27 mouse cellular contexts compared by ENCODE assay signal in the genomic region with DNA sequence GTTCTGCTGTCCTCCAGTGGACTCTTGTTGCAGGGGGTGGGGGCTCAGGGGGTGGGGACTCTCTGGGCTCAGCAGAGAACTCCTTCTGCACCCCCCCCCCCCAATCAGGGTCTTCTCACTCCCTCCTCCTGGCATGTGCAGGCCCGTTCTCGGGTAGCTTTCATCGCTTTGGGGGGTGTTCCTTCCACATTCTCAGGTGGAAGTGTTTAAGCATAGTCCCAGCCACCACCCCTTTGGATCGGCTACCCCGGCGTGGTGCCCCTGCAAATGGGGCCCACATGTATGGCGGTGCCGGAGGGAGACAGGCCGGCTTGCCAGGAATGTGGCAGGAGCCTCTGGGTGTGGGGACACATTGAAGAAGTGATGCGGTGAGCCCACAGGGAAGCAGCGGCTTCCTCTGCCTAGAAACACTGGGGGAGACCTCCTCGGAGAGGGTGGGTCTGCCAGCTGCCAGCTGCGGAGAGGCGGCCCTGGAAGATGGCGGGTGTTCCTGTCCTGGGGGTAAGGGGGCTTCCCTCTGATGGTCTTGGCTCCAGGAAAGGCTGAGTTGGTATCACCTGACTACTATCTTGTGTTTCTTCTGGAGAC.
DNase-seq lines count a peak whose midpoint lies in the region; ATAC-seq lines count a peak whose summit lies in the region.
"Had no signal": no experiment of that assay in that cellular context is flagged by ENCODE, and none has a peak within 500 bp of the region (broad histone marks: within the 10 kb centered on the region; RNA-seq: fewer than 3 reads in every experiment).

No protein-coding gene starts in this region.

- peak overlapping the region; percentile 5; the same call in 1 of the 2 replicates for H3K4me2 ChIP-seq in embryonic facial prominence, embryonic 14.5 days (ENCODE audit: low read depth, low read length)
- H3K4me2 ChIP-seq in limb, embryonic 13.5 days (replicated peaks): 0 out of 2 replicates have a peak overlapping the region, but pooled peaks have one; percentile 16
- H3K4me2 ChIP-seq: heart, embryonic 15.5 days; hindbrain, embryonic 12.5 days; intestine, embryonic 15.5 days; liver, embryonic 12.5 days; midbrain, embryonic 13.5 days had no signal

- 0 out of 2 replicates have a peak, but pooled peaks cover 8% of the 10 kb centered on the region for H3K4me1 ChIP-seq in heart, embryonic 10.5 days
- H3K4me1 ChIP-seq in embryonic facial prominence, embryonic 14.5 days (ENCODE audit: control insufficient read depth, insufficient read depth, low read length): peaks cover 28% of the 10 kb centered on the region
- peaks cover 49% of the 10 kb centered on the region for H3K4me1 ChIP-seq in limb, embryonic 13.5 days
- H3K4me1 ChIP-seq: heart, embryonic 15.5 days; hindbrain, embryonic 12.5 days; liver, embryonic 12.5 days; midbrain, embryonic 13.5 days had no signal

- H3K9me3 ChIP-seq in heart, embryonic 10.5 days: no peaks in the 10 kb centered on the region
- H3K9me3 ChIP-seq in embryonic facial prominence, embryonic 14.5 days (ENCODE audit: control insufficient read depth, low read length): no peaks in the 10 kb centered on the region
- no peaks in the 10 kb centered on the region for H3K9me3 ChIP-seq in limb, embryonic 13.5 days
- H3K9me3 ChIP-seq: heart, embryonic 15.5 days; hindbrain, embryonic 12.5 days; intestine, embryonic 15.5 days; liver, embryonic 12.5 days; midbrain, embryonic 13.5 days had no signal

- DNase-seq in heart, embryonic 10.5 days (ENCODE audit: low spot score): no peak
- DNase-seq in heart, adult 18-20 months: no peak
- peak; percentile 14 for DNase-seq in ZHBTc4 (ENCODE audit: low read depth, low spot score)
- DNase-seq in embryonic facial prominence, embryonic 14.5 days (ENCODE audit: low spot score): peak; percentile 80
- no peak for DNase-seq in neural tube, embryonic 10.5 days (ENCODE audit: extremely low spot score, low spot score)
- DNase-seq in adrenal gland, postnatal 36 days: no peak
- no peak for DNase-seq in spleen, adult 12 weeks (ENCODE audit: low spot score)
- DNase-seq: adrenal gland, adult 2 months; cerebellum, adult 2 months; cerebellum, postnatal 14 days; kidney, adult 2 months; kidney, postnatal 36 days; left cerebral cortex, postnatal 4 days; liver, postnatal 0 days; right cerebral cortex, adult 18-20 months; right cerebral cortex, postnatal 4 days had no signal

- H3K4me3 ChIP-seq in heart, embryonic 10.5 days: no peak overlapping the region
- no peak overlapping the region for H3K4me3 ChIP-seq in embryonic facial prominence, embryonic 14.5 days (ENCODE audit: low read depth, low read length)
- no peak overlapping the region for H3K4me3 ChIP-seq in limb, embryonic 13.5 days
- H3K4me3 ChIP-seq: heart, embryonic 15.5 days; hindbrain, embryonic 12.5 days; intestine, embryonic 15.5 days; liver, embryonic 12.5 days; midbrain, embryonic 13.5 days had no signal

- no peak overlapping the region for H3K9ac ChIP-seq in embryonic facial prominence, embryonic 14.5 days (ENCODE audit: low read depth, low read length)
- H3K9ac ChIP-seq in limb, embryonic 13.5 days: no peak overlapping the region; the same call in 1 of the 2 replicates
- H3K9ac ChIP-seq: heart, embryonic 15.5 days; hindbrain, embryonic 12.5 days; intestine, embryonic 15.5 days; liver, embryonic 12.5 days; liver, postnatal 0 days; midbrain, embryonic 13.5 days had no signal

- 83% methylated on average over 15 of the region's 15 CpGs for WGBS in heart, embryonic 10.5 days
- 31% methylated on average over 15 of the region's 15 CpGs for WGBS in embryonic facial prominence, embryonic 14.5 days
- 48% methylated on average over 15 of the region's 15 CpGs for WGBS in limb, embryonic 13.5 days

- H3K27ac ChIP-seq in heart, embryonic 10.5 days: peak overlapping the region; percentile 38; the same call in 1 of the 2 replicates
- peak overlapping the region; percentile 44 for H3K27ac ChIP-seq in embryonic facial prominence, embryonic 14.5 days (replicated peaks; ENCODE audit: low read depth, low read length)
- H3K27ac ChIP-seq in limb, embryonic 13.5 days: 0 out of 2 replicates have a peak overlapping the region, but pooled peaks have one; percentile 6
- H3K27ac ChIP-seq: heart, embryonic 15.5 days; hindbrain, embryonic 12.5 days; hindbrain, postnatal 0 days; intestine, embryonic 15.5 days; liver, embryonic 12.5 days; macrophage; midbrain, embryonic 13.5 days had no signal

- no peaks in the 10 kb centered on the region for H3K36me3 ChIP-seq in heart, embryonic 10.5 days
- no peaks in the 10 kb centered on the region for H3K36me3 ChIP-seq in embryonic facial prominence, embryonic 14.5 days (ENCODE audit: control insufficient read depth, insufficient read depth, low read length)
- no peaks in the 10 kb centered on the region for H3K36me3 ChIP-seq in limb, embryonic 13.5 days
- H3K36me3 ChIP-seq: heart, embryonic 15.5 days; hindbrain, embryonic 12.5 days; intestine, embryonic 15.5 days; liver, embryonic 12.5 days; midbrain, embryonic 13.5 days had no signal

- peaks cover 10% of the 10 kb centered on the region; the same call in 1 of the 2 replicates for H3K27me3 ChIP-seq in heart, embryonic 10.5 days (ENCODE audit: insufficient read depth, poor library complexity, severe bottlenecking)
- no peaks in the 10 kb centered on the region for H3K27me3 ChIP-seq in embryonic facial prominence, embryonic 14.5 days (replicated peaks; ENCODE audit: control insufficient read depth, insufficient read depth, low read length)
- H3K27me3 ChIP-seq in limb, embryonic 13.5 days: no peaks in the 10 kb centered on the region
- H3K27me3 ChIP-seq: heart, embryonic 15.5 days; hindbrain, embryonic 12.5 days; intestine, embryonic 15.5 days; liver, embryonic 12.5 days; midbrain, embryonic 13.5 days had no signal

- peak; percentile 84 for ATAC-seq in embryonic facial prominence, embryonic 14.5 days (ENCODE audit: low read depth)
- ATAC-seq in limb, embryonic 13.5 days (ENCODE audit: low FRiP score, low read depth): peak; percentile 45; the same call in 1 of the 2 replicates
- ATAC-seq: activated CD4-positive, CD25-positive, alpha-beta regulatory T cell, adult 4 months; forebrain, embryonic 14.5 days; hindbrain, postnatal 0 days; intestine, embryonic 15.5 days; liver, embryonic 12.5 days; liver, postnatal 0 days; lung, postnatal 0 days; midbrain, embryonic 13.5 days had no signal

Comparison
In these comparisons a context has a peak if more than half of its experiments do, and no peak if none do; other contexts are left out.
1. DNase-seq: peak in ZHBTc4 (single experiment) and embryonic facial prominence, embryonic 14.5 days (single experiment); none in heart, embryonic 10.5 days (single experiment), heart, adult 18-20 months (0 of 2), neural tube, embryonic 10.5 days (single experiment), adrenal gland, postnatal 36 days (0 of 2) and spleen, adult 12 weeks (single experiment).
2. Peak in every context shown above with its lines, with median percentiles within 50 percentile points of each other: H3K27ac ChIP-seq.